Mouse (Mus musculus) heart, adult 11 months (tissue): ENCODE measurements around the gene 2610301B20Rik.
"Not testable (repeated sequence)": the region's sequence is repeated elsewhere in the genome, so short reads cannot be mapped to it uniquely, and the experiment has no call there.

Experiments used
- DNase-seq: peaks from one replicate; pipeline ENCODE4 v3.0.0; 2022

Gene 2610301B20Rik

GRCm38 (mm10) chr4:10873920-10874665 lies at the start of gene 2610301B20Rik:
TSS of gene 2610301B20Rik (plus strand) at chr4:10874498.
- peak; percentile 99 for DNase-seq

DNA sequence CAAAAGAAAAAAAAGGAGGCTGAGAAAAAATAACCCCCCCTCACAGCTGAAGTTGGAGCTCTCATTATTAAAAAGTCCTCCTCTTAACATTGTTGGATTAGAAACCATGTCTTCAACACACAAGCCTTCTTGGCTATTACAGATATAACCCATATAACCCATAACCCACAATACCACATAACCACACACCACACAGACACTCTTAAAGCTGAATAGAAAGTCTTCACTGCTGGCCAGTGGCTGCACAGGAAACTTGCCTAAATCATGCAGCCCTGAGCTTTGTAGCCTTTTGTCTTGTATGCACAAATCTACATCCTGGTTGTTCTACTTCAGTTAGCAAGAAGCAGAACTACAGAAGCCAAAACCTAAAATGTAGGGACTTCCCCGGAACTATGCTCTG lies 41.0 kb upstream of the 2610301B20Rik start:
- no peak for DNase-seq

- no peak for DNase-seq
Measured at GRCm38 (mm10) chr4:10835252-10836051, 38.8 kb upstream of the 2610301B20Rik start.

DNA sequence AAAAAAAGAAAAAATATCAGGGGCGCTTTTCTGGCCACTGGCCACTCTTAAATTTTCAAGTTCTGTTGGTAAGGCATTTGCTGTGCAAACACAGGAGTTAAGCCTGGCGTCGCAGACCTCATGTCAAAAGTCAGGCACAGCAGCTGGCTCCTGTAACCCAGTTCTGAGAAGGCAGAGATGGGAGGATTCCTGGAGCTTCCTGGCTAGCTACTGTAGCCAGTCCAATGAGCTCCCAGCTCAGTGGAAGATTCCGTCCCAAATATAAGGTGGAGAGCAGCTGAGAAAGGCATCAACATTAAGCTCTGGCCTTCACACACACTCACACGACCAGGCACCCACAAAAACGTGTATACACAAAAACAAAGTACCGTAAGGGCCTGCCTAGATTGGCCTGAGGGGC lies 28.4 kb upstream of the 2610301B20Rik start:
- peak; percentile 64 for DNase-seq

GRCm38 (mm10) chr4:10849812-10850211 lies 24.5 kb upstream of the 2610301B20Rik start:
- peak; percentile 82 for DNase-seq

DNA sequence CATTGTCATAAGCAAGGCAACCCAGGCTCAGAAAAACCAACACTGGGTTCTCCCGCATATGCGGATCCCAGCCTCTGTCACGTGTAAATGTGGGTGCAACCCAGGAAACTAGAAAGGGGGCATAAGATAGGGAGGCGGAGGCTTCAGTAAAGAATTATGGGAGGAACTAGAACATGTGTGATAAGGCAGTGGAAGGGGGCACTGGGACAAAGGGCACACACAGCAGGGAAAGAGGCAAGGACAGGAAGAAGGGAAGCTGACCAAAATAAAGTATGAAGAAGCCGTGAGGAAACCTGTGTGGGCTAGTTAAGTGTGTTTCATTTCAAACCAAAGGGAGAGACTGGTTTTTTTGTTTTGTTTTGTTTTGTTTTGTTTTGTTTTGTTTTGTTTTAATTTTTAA lies 23.3 kb upstream of the 2610301B20Rik start:
- DNase-seq, result peak; percentile 35

DNA sequence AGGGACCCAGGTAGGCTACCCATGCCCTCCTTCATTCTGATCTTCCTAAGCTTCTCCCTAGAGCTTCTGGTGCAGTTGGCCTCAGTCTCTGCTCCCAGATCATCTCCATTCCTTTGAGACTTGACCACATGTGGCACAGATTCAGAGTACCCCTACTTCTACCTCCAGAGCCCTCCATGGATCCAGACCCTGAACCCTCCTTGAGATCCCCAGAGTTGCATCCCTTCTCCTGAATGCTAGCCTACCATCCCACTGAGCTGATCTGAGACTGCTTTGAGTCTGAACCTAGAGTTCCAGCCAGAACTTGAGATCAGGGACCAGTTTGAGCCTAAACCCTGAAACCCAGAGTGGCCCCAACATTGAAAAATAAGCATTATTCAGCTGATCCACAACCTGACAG lies 15.1 kb upstream of the 2610301B20Rik start:
- peak; percentile 51 for DNase-seq

- no peak for DNase-seq
Measured at GRCm38 (mm10) chr4:10859911-10860581, 14.3 kb upstream of the 2610301B20Rik start.

DNA sequence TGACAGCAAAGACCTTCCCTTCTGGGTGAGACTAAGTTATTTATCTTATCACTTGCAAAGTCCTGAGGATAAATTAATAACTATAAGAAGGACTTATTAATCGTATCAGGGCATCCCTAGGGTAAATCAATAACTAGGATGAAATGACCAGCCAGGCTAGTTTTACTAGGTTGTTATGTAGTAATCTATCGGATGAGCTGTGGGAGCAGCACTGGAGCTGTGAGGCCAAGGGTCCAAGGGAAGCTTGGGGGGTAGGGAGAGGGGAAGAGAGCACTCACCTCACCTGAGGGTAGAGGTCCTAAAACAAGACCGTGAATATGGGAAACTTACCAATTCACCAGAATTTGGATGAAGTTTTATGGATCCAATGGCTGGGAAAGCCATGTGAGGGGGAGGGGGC lies 13.5 kb upstream of the 2610301B20Rik start:
- no peak for DNase-seq

GRCm38 (mm10) chr4:10862882-10863281 lies 11.4 kb upstream of the 2610301B20Rik start:
- not testable (repeated sequence) for DNase-seq

DNA sequence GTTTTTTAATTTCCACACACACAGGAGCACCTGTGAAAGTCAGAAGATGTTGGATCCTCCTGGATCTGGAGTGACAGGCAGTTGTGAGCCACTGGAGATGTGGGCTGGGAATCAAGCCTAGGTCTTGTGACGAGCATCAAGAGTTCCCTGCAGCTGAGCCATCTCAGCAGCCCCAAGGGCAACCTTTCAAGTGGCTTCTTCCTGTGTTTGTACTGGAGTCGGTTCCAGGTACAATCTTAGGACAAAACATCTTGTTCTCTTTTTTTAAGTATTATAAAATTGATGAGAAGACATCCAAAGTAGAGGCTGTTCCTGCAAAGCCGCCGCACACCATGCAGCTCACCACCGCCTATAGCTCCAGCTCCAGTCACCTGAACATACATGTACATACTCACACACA lies 2.1 kb upstream of the 2610301B20Rik start:
- DNase-seq, result peak; percentile 64

GRCm38 (mm10) chr4:10872685-10873539 lies 1.4 kb upstream of the 2610301B20Rik start:
- DNase-seq, result peak; percentile 78

- DNase-seq, result no peak
Measured at GRCm38 (mm10) chr4:10873549-10873919, 764 bp upstream of the 2610301B20Rik start.

- peak; percentile 97 for DNase-seq
Measured at GRCm38 (mm10) chr4:10874718-10875121, 422 bp downstream of the 2610301B20Rik start.

- DNase-seq, result peak; percentile 86
Measured at GRCm38 (mm10) chr4:10875407-10875806, 1.1 kb downstream of the 2610301B20Rik start.

GRCm38 (mm10) chr4:10877057-10877456 lies 2.8 kb downstream of the 2610301B20Rik start:
- DNase-seq, result no peak

DNA sequence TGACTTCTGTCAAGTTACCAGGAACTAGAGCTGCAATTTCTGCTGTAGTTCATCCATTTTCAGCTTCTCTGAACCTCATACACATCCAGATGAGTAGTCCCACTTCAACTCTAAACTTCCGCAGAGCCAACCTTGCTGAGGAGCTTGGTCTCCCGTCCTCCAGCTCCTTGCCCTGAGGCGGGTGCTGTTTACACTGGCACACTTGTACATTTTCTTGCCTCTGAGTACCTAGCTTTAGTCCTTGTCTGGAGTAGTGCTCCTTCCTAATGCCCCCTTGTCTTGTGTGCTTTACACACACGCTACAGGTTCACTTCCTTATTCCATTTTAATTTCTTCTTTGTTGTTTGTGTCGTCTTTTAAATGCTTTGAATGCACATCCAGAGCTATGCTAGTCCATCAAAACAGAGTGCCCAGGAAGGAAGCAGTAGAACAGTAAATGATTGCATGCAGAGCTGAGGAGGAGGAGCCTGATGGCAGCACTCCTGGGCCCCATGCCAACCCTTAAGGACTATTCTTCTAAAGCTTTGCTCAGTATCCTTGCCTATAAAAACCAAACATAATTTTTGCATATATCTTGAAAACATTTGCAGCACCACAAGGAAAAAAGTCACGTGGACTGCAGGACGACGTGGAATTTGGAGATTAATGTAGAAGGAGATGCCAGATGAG lies 9.6 kb downstream of the 2610301B20Rik start:
- DNase-seq, result no peak

DNA sequence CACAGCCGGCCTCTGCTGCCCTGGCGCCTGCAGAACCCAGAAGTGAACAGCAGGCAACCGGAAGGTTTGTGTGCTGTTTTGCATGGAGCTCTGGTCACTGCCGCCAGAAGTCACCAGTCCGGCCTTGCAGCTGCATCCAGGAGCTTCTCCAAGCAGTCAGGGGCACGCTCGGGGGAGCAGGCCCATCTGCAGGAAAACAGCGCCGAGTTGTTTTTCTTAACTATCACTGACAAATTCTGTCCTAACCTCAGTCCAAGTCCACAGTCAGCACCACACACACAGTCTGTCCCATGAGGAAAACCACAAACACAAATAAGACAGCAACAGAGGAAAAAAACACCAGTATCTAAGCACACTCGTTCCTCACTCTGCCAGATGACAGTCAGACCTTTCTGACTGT lies 14.5 kb downstream of the 2610301B20Rik start:
- peak; percentile 73 for DNase-seq

DNA sequence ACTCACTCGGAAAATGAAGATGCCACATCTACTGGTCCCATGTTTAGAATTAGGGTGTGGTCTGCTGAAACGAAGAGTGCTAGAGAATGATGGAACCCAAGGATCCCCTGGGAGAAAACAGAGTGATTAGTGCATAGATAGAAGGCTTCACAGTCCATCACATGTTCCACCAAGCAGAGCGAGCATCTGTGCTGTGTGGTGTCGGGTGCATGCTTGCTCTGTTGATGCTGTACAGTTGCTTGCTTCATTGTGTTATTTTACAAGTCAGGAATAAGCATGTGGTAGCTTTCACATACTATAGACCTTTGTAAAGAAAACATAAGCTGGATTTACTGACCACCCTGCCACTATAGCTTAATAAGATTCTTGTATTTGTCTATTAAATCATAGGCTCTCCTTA lies 22.0 kb downstream of the 2610301B20Rik start:
- DNase-seq, result no peak

GRCm38 (mm10) chr4:10896859-10897258 lies 22.6 kb downstream of the 2610301B20Rik start:
- DNase-seq, result no peak

GRCm38 (mm10) chr4:10905234-10905801 lies 31.0 kb downstream of the 2610301B20Rik start:
- peak; percentile 27 for DNase-seq

GRCm38 (mm10) chr4:10911417-10911816 lies 37.1 kb downstream of the 2610301B20Rik start:
- peak; percentile 82 for DNase-seq
